Mouse (Mus musculus): ENCODE results near the gene Zfp648. TPM values are rescaled to one million over a fixed set of nuclear protein-coding genes. Genes with fewer than 3 reads are reported as not detected.

Gene Zfp648
- polyA plus RNA-seq, 1 experiment from 2014 or later = 0.15 TPM

GRCm38 (mm10) chr1:154183077-154183751 is 17.8 kb upstream of the Zfp648 start:
- no peaks in the 10 kb centered on the region for H3K36me3 ChIP-seq (replicated peaks)
- H3K27ac ChIP-seq (replicated peaks) = no peak overlapping the region
- no peaks in the 10 kb centered on the region for H3K9me3 ChIP-seq
- H3K4me3 ChIP-seq = no peak overlapping the region
- no peaks in the 10 kb centered on the region for H3K27me3 ChIP-seq (replicated peaks; ENCODE audit: low read depth, poor library complexity, severe bottlenecking)
- H3K4me1 ChIP-seq = peaks cover 8% of the 10 kb centered on the region
- no peak for DNase-seq (ENCODE audit: low spot score)
- WGBS = 92% methylated on average over 7 of the region's 7 CpGs

- 78% methylated on average over 4 of the region's 4 CpGs for WGBS
- Histone ChIP-seq H3K36me3 (replicated peaks) (no peaks in the 10 kb centered on the region), H3K4me3 (no peak overlapping the region), H3K27me3 (replicated peaks; ENCODE audit: low read depth, poor library complexity, severe bottlenecking) (no peaks in the 10 kb centered on the region), H3K4me1 (peaks cover 18% of the 10 kb centered on the region), H3K27ac (replicated peaks) (no peak overlapping the region), H3K9me3 (no peaks in the 10 kb centered on the region)
- DNase-seq (ENCODE audit: low spot score) = no peak
These were observed 12.8 kb upstream of the Zfp648 start for GRCm38 (mm10) chr1:154188229-154188628.

GRCm38 (mm10) chr1:154188631-154189030 is 12.4 kb upstream of the Zfp648 start:
- H3K9me3 ChIP-seq = no peaks in the 10 kb centered on the region
- H3K27me3 ChIP-seq (replicated peaks; ENCODE audit: low read depth, poor library complexity, severe bottlenecking) = 0 out of 2 replicates have a peak, but pooled peaks cover 3% of the 10 kb centered on the region
- DNase-seq (ENCODE audit: low spot score) = peak; percentile 80
- no peaks in the 10 kb centered on the region for H3K36me3 ChIP-seq (replicated peaks)
- H3K4me1 ChIP-seq = peaks cover 16% of the 10 kb centered on the region
- WGBS = 35% methylated on average over 4 of the region's 4 CpGs
- peak overlapping the region; percentile 54 for H3K27ac ChIP-seq (replicated peaks)
- H3K4me3 ChIP-seq = no peak overlapping the region

GRCm38 (mm10) chr1:154189842-154190530 is 11.0 kb upstream of the Zfp648 start:
- WGBS = 44% methylated on average over 15 of the region's 18 CpGs
- peak; percentile 49 for DNase-seq (ENCODE audit: low spot score)

GRCm38 (mm10) chr1:154198896-154199295 is 2.1 kb upstream of the Zfp648 start:
- DNase-seq (ENCODE audit: low spot score) = no peak
- no peaks in the 10 kb centered on the region for H3K36me3 ChIP-seq (replicated peaks)
- H3K9me3 ChIP-seq = no peaks in the 10 kb centered on the region
- H3K4me3 ChIP-seq = no peak overlapping the region
- 88% methylated on average over 10 of the region's 10 CpGs for WGBS
- peaks cover 15% of the 10 kb centered on the region for H3K4me1 ChIP-seq
- H3K27me3 ChIP-seq (replicated peaks; ENCODE audit: low read depth, poor library complexity, severe bottlenecking) = peaks cover 38% of the 10 kb centered on the region
- H3K27ac ChIP-seq (replicated peaks) = no peak overlapping the region

More at GRCm38 (mm10) chr1:154189842-154190530, 11.0 kb upstream of the Zfp648 start:
- H3K27ac ChIP-seq (replicated peaks) = 0 out of 2 replicates have a peak overlapping the region, but pooled peaks have one; percentile 30
- no peak overlapping the region for H3K4me3 ChIP-seq
- H3K9me3 ChIP-seq = no peaks in the 10 kb centered on the region
- H3K4me1 ChIP-seq = peaks cover 16% of the 10 kb centered on the region
- 0 out of 2 replicates have a peak, but pooled peaks cover 5% of the 10 kb centered on the region for H3K27me3 ChIP-seq (replicated peaks; ENCODE audit: low read depth, poor library complexity, severe bottlenecking)
- no peaks in the 10 kb centered on the region for H3K36me3 ChIP-seq (replicated peaks)

- DNase-seq (ENCODE audit: low spot score) = no peak
- peaks cover 26% of the 10 kb centered on the region for H3K4me1 ChIP-seq
- 49% methylated on average over 8 of the region's 8 CpGs for WGBS
- no peaks in the 10 kb centered on the region for H3K36me3 ChIP-seq (replicated peaks)
- no peak overlapping the region for H3K27ac ChIP-seq (replicated peaks)
- peaks cover 68% of the 10 kb centered on the region for H3K27me3 ChIP-seq (replicated peaks; ENCODE audit: low read depth, poor library complexity, severe bottlenecking)
- H3K9me3 ChIP-seq = no peaks in the 10 kb centered on the region
- no peak overlapping the region for H3K4me3 ChIP-seq
These were observed 1.6 kb downstream of the Zfp648 start for GRCm38 (mm10) chr1:154202580-154202979.

GRCm38 (mm10) chr1:154203386-154203785 is 2.4 kb downstream of the Zfp648 start:
- Histone ChIP-seq H3K4me3 (no peak overlapping the region), H3K9me3 (no peaks in the 10 kb centered on the region), H3K36me3 (replicated peaks) (no peaks in the 10 kb centered on the region), H3K27me3 (replicated peaks; ENCODE audit: low read depth, poor library complexity, severe bottlenecking) (peaks cover 68% of the 10 kb centered on the region), H3K27ac (replicated peaks) (no peak overlapping the region), H3K4me1 (peaks cover 26% of the 10 kb centered on the region)
- DNase-seq (ENCODE audit: low spot score) = no peak
- 90% methylated on average over 5 of the region's 5 CpGs for WGBS

GRCm38 (mm10) chr1:154204652-154205573 is 3.9 kb downstream of the Zfp648 start:
- 8% methylated on average over 66 of the region's 66 CpGs for WGBS

GRCm38 (mm10) chr1:154219991-154220390 is 19.0 kb downstream of the Zfp648 start:
- Histone ChIP-seq H3K9me3 (no peaks in the 10 kb centered on the region), H3K4me1 (no peaks in the 10 kb centered on the region), H3K27ac (replicated peaks) (no peak overlapping the region), H3K27me3 (replicated peaks; ENCODE audit: low read depth, poor library complexity, severe bottlenecking) (no peaks in the 10 kb centered on the region), H3K36me3 (replicated peaks) (no peaks in the 10 kb centered on the region), H3K4me3 (no peak overlapping the region)
- no peak for DNase-seq (ENCODE audit: low spot score)
- WGBS = 84% methylated on average over 2 of the region's 2 CpGs

More at GRCm38 (mm10) chr1:154204652-154205573, 3.9 kb downstream of the Zfp648 start:
- peaks cover 68% of the 10 kb centered on the region for H3K27me3 ChIP-seq (replicated peaks; ENCODE audit: low read depth, poor library complexity, severe bottlenecking)
- peak; percentile 50 for DNase-seq (ENCODE audit: low spot score)
- peak overlapping the region; percentile 55 for H3K4me3 ChIP-seq
- peaks cover 26% of the 10 kb centered on the region for H3K4me1 ChIP-seq
- H3K27ac ChIP-seq (replicated peaks) = no peak overlapping the region
- H3K9me3 ChIP-seq = no peaks in the 10 kb centered on the region
- no peaks in the 10 kb centered on the region for H3K36me3 ChIP-seq (replicated peaks)

- Histone ChIP-seq H3K4me3 (no peak overlapping the region), H3K4me1 (no peaks in the 10 kb centered on the region), H3K9me3 (no peaks in the 10 kb centered on the region), H3K27ac (replicated peaks) (no peak overlapping the region), H3K27me3 (replicated peaks; ENCODE audit: low read depth, poor library complexity, severe bottlenecking) (no peaks in the 10 kb centered on the region), H3K36me3 (replicated peaks) (no peaks in the 10 kb centered on the region)
- no peak for DNase-seq (ENCODE audit: low spot score)
- WGBS = 89% methylated on average over 3 of the region's 3 CpGs
These were observed 19.6 kb downstream of the Zfp648 start for GRCm38 (mm10) chr1:154220566-154220965.

GRCm38 (mm10) chr1:154223807-154224207 is 22.8 kb downstream of the Zfp648 start:
- Histone ChIP-seq H3K9me3 (no peaks in the 10 kb centered on the region), H3K27ac (replicated peaks) (no peak overlapping the region), H3K36me3 (replicated peaks) (no peaks in the 10 kb centered on the region), H3K27me3 (replicated peaks; ENCODE audit: low read depth, poor library complexity, severe bottlenecking) (no peaks in the 10 kb centered on the region), H3K4me1 (no peaks in the 10 kb centered on the region), H3K4me3 (no peak overlapping the region)
- DNase-seq (ENCODE audit: low spot score) = no peak
- 27% methylated on average over 1 of the region's 1 CpGs for WGBS

GRCm38 (mm10) chr1:154232594-154232993 is 31.6 kb downstream of the Zfp648 start:
- Histone ChIP-seq H3K4me1 (no peaks in the 10 kb centered on the region), H3K36me3 (replicated peaks) (no peaks in the 10 kb centered on the region), H3K4me3 (no peak overlapping the region), H3K9me3 (no peaks in the 10 kb centered on the region), H3K27me3 (replicated peaks; ENCODE audit: low read depth, poor library complexity, severe bottlenecking) (no peaks in the 10 kb centered on the region), H3K27ac (replicated peaks) (no peak overlapping the region)
- WGBS = 81% methylated on average over 4 of the region's 4 CpGs
- no peak for DNase-seq (ENCODE audit: low spot score)

Measured in embryonic facial prominence, embryonic 10.5 days (tissue).